Mouse (Mus musculus) midbrain, postnatal 0 days (tissue): ENCODE data around the gene Izumo1. TPM values are rescaled to one million over a fixed set of nuclear protein-coding genes. Genes with fewer than 3 reads are reported as not detected.

Experiments
- ATAC-seq: fragments of 200-750 bp; cut with Nextera tagmentation; 2 replicates; pipeline ENCODE4 v1.8.0; 2017; ENCODE audit warnings: moderate number of reproducible peaks, mild to moderate bottlenecking, moderate TSS enrichment, moderate library complexity; ENCODE audit not compliant: low FRiP score
- DNase-seq: peaks from one replicate; pipeline ENCODE4 v3.0.0-alpha.2; 2015; ENCODE audit warnings: low spot score
- H3K27ac ChIP-seq: fragments of 300-500 bp; sonication (generic); 2 replicates; pipeline ENCODE4 v1.5.1; 2014; ENCODE audit warnings: low read depth, mild to moderate bottlenecking, low read length, mixed read lengths
- H3K27me3 ChIP-seq: fragments of 300-500 bp; sonication (generic); 2 replicates; pipeline ENCODE4 v1.6.1; 2014; ENCODE audit warnings: low read length, control low read depth, mixed read lengths; ENCODE audit not compliant: insufficient read depth
- H3K36me3 ChIP-seq: fragments of 300-500 bp; sonication (generic); 2 replicates; pipeline ENCODE4 v1.6.1; 2014; ENCODE audit warnings: low read length, control low read depth, mixed read lengths; ENCODE audit not compliant: insufficient read depth
- H3K4me1 ChIP-seq: fragments of 300-500 bp; sonication (generic); 2 replicates; pipeline ENCODE4 v1.6.1; 2014; ENCODE audit warnings: mild to moderate bottlenecking, control low read depth, antibody characterized with exemption, low read length, mixed read lengths; ENCODE audit not compliant: insufficient read depth
- H3K4me2 ChIP-seq: fragments of 300-500 bp; sonication (generic); 2 replicates; pipeline ENCODE4 v1.6.1; 2014; ENCODE audit warnings: low read depth, mild to moderate bottlenecking, low read length, mixed read lengths; ENCODE audit not compliant: poor library complexity, severe bottlenecking
- H3K4me3 ChIP-seq: fragments of 300-500 bp; sonication (generic); 2 replicates; pipeline ENCODE4 v1.5.1; 2014; ENCODE audit warnings: low read depth, mild to moderate bottlenecking, low read length, moderate library complexity
- H3K9ac ChIP-seq: fragments of 300-500 bp; sonication (generic); replicated peaks from 2 replicates; pipeline ENCODE4 v1.6.1; 2014; ENCODE audit warnings: mild to moderate bottlenecking, low read length, moderate library complexity, mixed read lengths; ENCODE audit not compliant: poor library complexity, severe bottlenecking
- H3K9me3 ChIP-seq: fragments of 300-500 bp; sonication (generic); 2 replicates; pipeline ENCODE4 v1.6.1; 2016; ENCODE audit warnings: low read length, control low read depth
- CTCF ChIP-seq: IDR thresholded peaks from 2 replicates; pipeline ENCODE4 v1.5.1; 2016; ENCODE audit warnings: antibody characterized with exemption, mild to moderate bottlenecking
- WGBS: fragments of 180-500 bp; shearing (Covaris S2); extraction: QIAGEN DNeasy Blood & Tissue Kit; methylation state at CpG from one replicate; pipeline ENCODE4 v1.1.7; 2014; 5-methylcytosine and 5-hydroxymethylcytosine counted together
- polyA plus RNA-seq: library from polyadenylated mRNA; unstranded; fragments of >200 nt; fragmentation: Nextera tagmentation; extraction: Ambion mirVana; gene quantifications from 2 replicates; pipeline ENCODE4 v1.2.1, GENCODE M21; 2015
- total RNA-seq: library from RNA; depleted of rRNA; stranded (reverse); fragments of >200 nt; gene quantifications from 2 replicates; pipeline ENCODE4 v1.2.3, GENCODE M21; 2014; rRNA removed

The Izumo1 gene
- total and polyA plus RNA-seq, 2 experiments from 2014 or later, result 0.11 TPM; not detected in 1

GRCm38 (mm10) chr7:45665303-45666138 is 43.9 kb downstream of the Izumo1 start:
- no peaks in the 10 kb centered on the region for H3K4me1 ChIP-seq
- H3K27me3 ChIP-seq, result no peaks in the 10 kb centered on the region
- H3K4me3 ChIP-seq, result no peak overlapping the region
- H3K27ac ChIP-seq, result no peak overlapping the region
- no peak overlapping the region for H3K4me2 ChIP-seq
- WGBS, result 61% methylated on average over 13 of the region's 13 CpGs
- TF ChIP-seq CTCF, result no peak
- H3K36me3 ChIP-seq, result no peaks in the 10 kb centered on the region
- H3K9me3 ChIP-seq, result no peaks in the 10 kb centered on the region
- no peak for ATAC-seq
- no peak for DNase-seq
- no peak overlapping the region for H3K9ac ChIP-seq

- H3K4me3 ChIP-seq, result no peak within 1 kb of the TSS
- H3K4me2 ChIP-seq, result no peak within 1 kb of the TSS
- no peak for ATAC-seq
- no peaks in the 10 kb centered on the region for H3K4me1 ChIP-seq
- whole genome bisulfite sequencing, result 84% methylated on average over 7 of the region's 7 CpGs
- DNase-seq, result no peak
- no peak within 1 kb of the TSS for H3K9ac ChIP-seq
- no peak for TF ChIP-seq CTCF
- no peaks in the 10 kb centered on the region for H3K27me3 ChIP-seq
- H3K36me3 ChIP-seq, result no peaks in the 10 kb centered on the region
- no peaks in the 10 kb centered on the region for H3K9me3 ChIP-seq
- no peak within 1 kb of the TSS for H3K27ac ChIP-seq
These were observed 44.5 kb downstream of the Izumo1 start, which contains the start of gene Fut2 for GRCm38 (mm10) chr7:45666161-45666560. Fut2 (minus strand) TSS chr7:45666394.

- no peaks in the 10 kb centered on the region for H3K27me3 ChIP-seq
- no peak overlapping the region for H3K27ac ChIP-seq
- DNase-seq, result peak; percentile 42
- no peak for TF ChIP-seq CTCF
- no peak for ATAC-seq
- no peak overlapping the region for H3K9ac ChIP-seq
- no peak overlapping the region for H3K4me3 ChIP-seq
- H3K4me2 ChIP-seq, result no peak overlapping the region
- H3K36me3 ChIP-seq, result no peaks in the 10 kb centered on the region
- H3K4me1 ChIP-seq, result no peaks in the 10 kb centered on the region
- no peaks in the 10 kb centered on the region for H3K9me3 ChIP-seq
- WGBS, result 64% methylated on average over 14 of the region's 14 CpGs
These were observed 46.1 kb downstream of the Izumo1 start for GRCm38 (mm10) chr7:45667761-45668160.

GRCm38 (mm10) chr7:45668921-45669320 is 47.3 kb downstream of the Izumo1 start:
- DNase-seq, result no peak
- ATAC-seq, result no peak

GRCm38 (mm10) chr7:45677627-45678295 is 56.1 kb downstream of the Izumo1 start:
- Histone ChIP-seq H3K4me2 (no peak overlapping the region), H3K9ac (no peak overlapping the region), H3K4me3 (no peak overlapping the region), H3K4me1 (no peaks in the 10 kb centered on the region), H3K27me3 (no peaks in the 10 kb centered on the region), H3K27ac (no peak overlapping the region), H3K36me3 (no peaks in the 10 kb centered on the region), H3K9me3 (no peaks in the 10 kb centered on the region)
- DNase-seq (no peak), ATAC-seq (no peak)
- WGBS, result 76% methylated on average over 7 of the region's 7 CpGs
- TF ChIP-seq CTCF, result no peak

More at GRCm38 (mm10) chr7:45668921-45669320, 47.3 kb downstream of the Izumo1 start:
- Histone ChIP-seq H3K27ac (no peak overlapping the region), H3K9me3 (no peaks in the 10 kb centered on the region), H3K4me1 (no peaks in the 10 kb centered on the region), H3K9ac (no peak overlapping the region), H3K27me3 (no peaks in the 10 kb centered on the region), H3K4me3 (no peak overlapping the region), H3K4me2 (no peak overlapping the region), H3K36me3 (no peaks in the 10 kb centered on the region)
- peak; percentile 24; the same call in 1 of the 2 replicates for TF ChIP-seq CTCF
- WGBS, result 97% methylated on average over 9 of the region's 9 CpGs

Other genes starting within 250 kb of the Izumo1 start
Only the 30 nearest of the 34 such genes appear.
- gene Lhb, start 201.0 kb upstream of the Izumo1 start, total RNA-seq, result 1.8 TPM in 1 of 2 replicates, not detected in the other
- gene Lhb, start 201.0 kb upstream of the Izumo1 start, polyA plus RNA-seq, result 0.32 and 0.70 TPM in 2 replicates
- 11.5 and 19.7 TPM in 2 replicates for gene Gys1, start 187.0 kb upstream of the Izumo1 start, total RNA-seq
- gene Gys1, start 187.0 kb upstream of the Izumo1 start, polyA plus RNA-seq, result 12.0 and 12.2 TPM in 2 replicates
- 129 and 146 TPM in 2 replicates for gene Ruvbl2, start 183.7 kb upstream of the Izumo1 start, total RNA-seq
- 80.5 and 90.8 TPM in 2 replicates for gene Ruvbl2, start 183.7 kb upstream of the Izumo1 start, polyA plus RNA-seq
- gene Ftl1, start 161.9 kb upstream of the Izumo1 start, total RNA-seq, result 2,165 and 2,428 TPM in 2 replicates
- 4,797 and 5,109 TPM in 2 replicates for gene Ftl1, start 161.9 kb upstream of the Izumo1 start, polyA plus RNA-seq
- gene Bax, start 154.9 kb upstream of the Izumo1 start, total RNA-seq, result 119 and 144 TPM in 2 replicates
- gene Bax, start 154.9 kb upstream of the Izumo1 start, polyA plus RNA-seq, result 254 and 258 TPM in 2 replicates
- gene Tulp2, start 139.9 kb upstream of the Izumo1 start, total RNA-seq, result not detected in 2 replicates
- gene Tulp2, start 139.9 kb upstream of the Izumo1 start, polyA plus RNA-seq, result 0.37 and 0.67 TPM in 2 replicates
- gene Gm45808, start 135.0 kb upstream of the Izumo1 start, total RNA-seq, result 0.52 and 1.6 TPM in 2 replicates
- not detected in 2 replicates for gene Gm45808, start 135.0 kb upstream of the Izumo1 start, polyA plus RNA-seq
- gene Dhdh, start 133.0 kb upstream of the Izumo1 start, total RNA-seq, result 4.3 TPM in 2 replicates
- gene Dhdh, start 133.0 kb upstream of the Izumo1 start, polyA plus RNA-seq, result 5.5 and 6.1 TPM in 2 replicates
- 92.2 and 137 TPM in 2 replicates for gene Nucb1, start 111.4 kb upstream of the Izumo1 start, total RNA-seq
- 137 and 144 TPM in 2 replicates for gene Nucb1, start 111.4 kb upstream of the Izumo1 start, polyA plus RNA-seq
- gene Ppp1r15a, start 95.5 kb upstream of the Izumo1 start, total RNA-seq, result 17.2 and 17.4 TPM in 2 replicates
- 18.7 and 18.8 TPM in 2 replicates for gene Ppp1r15a, start 95.5 kb upstream of the Izumo1 start, polyA plus RNA-seq
- gene Plekha4, start 95.5 kb upstream of the Izumo1 start, total RNA-seq, result 2.0 and 2.1 TPM in 2 replicates
- gene Plekha4, start 95.5 kb upstream of the Izumo1 start, polyA plus RNA-seq, result 1.2 and 1.6 TPM in 2 replicates
- not detected in 2 replicates for gene Hsd17b14, start 66.9 kb upstream of the Izumo1 start, total RNA-seq
- 0.15 and 0.20 TPM in 2 replicates for gene Hsd17b14, start 66.9 kb upstream of the Izumo1 start, polyA plus RNA-seq
- 12.4 and 14.9 TPM in 2 replicates for gene Bcat2, start 51.7 kb upstream of the Izumo1 start, total RNA-seq
- gene Bcat2, start 51.7 kb upstream of the Izumo1 start, polyA plus RNA-seq, result 18.3 and 19.3 TPM in 2 replicates
- not detected in 2 replicates for gene Fgf21, start 6.3 kb upstream of the Izumo1 start, total RNA-seq
- gene Fgf21, start 6.3 kb upstream of the Izumo1 start, polyA plus RNA-seq, result not detected in 2 replicates
- not detected in 2 replicates for gene Fut1, start 4.5 kb upstream of the Izumo1 start, total RNA-seq
- gene Fut1, start 4.5 kb upstream of the Izumo1 start, polyA plus RNA-seq, result not detected in 2 replicates
- 36.0 and 38.5 TPM in 2 replicates for gene Rasip1, start 5.7 kb downstream of the Izumo1 start, total RNA-seq
- 24.0 and 25.1 TPM in 2 replicates for gene Rasip1, start 5.7 kb downstream of the Izumo1 start, polyA plus RNA-seq
- gene Mamstr, start 18.2 kb downstream of the Izumo1 start, total RNA-seq, result 2.7 and 3.3 TPM in 2 replicates
- gene Mamstr, start 18.2 kb downstream of the Izumo1 start, polyA plus RNA-seq, result 2.8 and 3.0 TPM in 2 replicates
- 0.99 TPM in 1 of 2 replicates, not detected in the other for gene Fut2, start 44.6 kb downstream of the Izumo1 start, total RNA-seq
- gene Fut2, start 44.6 kb downstream of the Izumo1 start, polyA plus RNA-seq, result 0.27 and 0.29 TPM in 2 replicates
- gene Ntn5, start 62.2 kb downstream of the Izumo1 start, total RNA-seq, result 1.3 and 1.4 TPM in 2 replicates
- gene Ntn5, start 62.2 kb downstream of the Izumo1 start, polyA plus RNA-seq, result 0.37 and 0.73 TPM in 2 replicates
- 0.28 and 1.0 TPM in 2 replicates for gene Sec1, start 72.6 kb downstream of the Izumo1 start, total RNA-seq
- gene Sec1, start 72.6 kb downstream of the Izumo1 start, polyA plus RNA-seq, result 0.37 and 0.79 TPM in 2 replicates
- gene Car11, start 78.0 kb downstream of the Izumo1 start, total RNA-seq, result 118 and 130 TPM in 2 replicates
- 107 and 114 TPM in 2 replicates for gene Car11, start 78.0 kb downstream of the Izumo1 start, polyA plus RNA-seq
- 8.4 and 9.6 TPM in 2 replicates for gene Dbp, start 83.3 kb downstream of the Izumo1 start, total RNA-seq
- gene Dbp, start 83.3 kb downstream of the Izumo1 start, polyA plus RNA-seq, result 4.6 and 4.8 TPM in 2 replicates
- gene Rpl18, start 93.6 kb downstream of the Izumo1 start, total RNA-seq, result 801 and 989 TPM in 2 replicates
- 473 and 492 TPM in 2 replicates for gene Rpl18, start 93.6 kb downstream of the Izumo1 start, polyA plus RNA-seq
- gene Sphk2, start 96.2 kb downstream of the Izumo1 start, total RNA-seq, result 22.4 and 23.5 TPM in 2 replicates
- 15.8 and 18.1 TPM in 2 replicates for gene Sphk2, start 96.2 kb downstream of the Izumo1 start, polyA plus RNA-seq
- 0.14 TPM in 1 of 2 replicates, not detected in the other for gene Fam83e, start 99.4 kb downstream of the Izumo1 start, total RNA-seq
- gene Fam83e, start 99.4 kb downstream of the Izumo1 start, polyA plus RNA-seq, result 0.16 and 0.25 TPM in 2 replicates
- gene Spaca4, start 104.0 kb downstream of the Izumo1 start, total RNA-seq, result not detected in 2 replicates
- not detected in 2 replicates for gene Spaca4, start 104.0 kb downstream of the Izumo1 start, polyA plus RNA-seq
- 170 and 172 TPM in 2 replicates for gene Lmtk3, start 161.9 kb downstream of the Izumo1 start, total RNA-seq
- gene Lmtk3, start 161.9 kb downstream of the Izumo1 start, polyA plus RNA-seq, result 13.7 and 19.1 TPM in 2 replicates
- 5.0 and 5.1 TPM in 2 replicates for gene Sult2b1, start 162.9 kb downstream of the Izumo1 start, total RNA-seq
- 5.6 and 6.1 TPM in 2 replicates for gene Sult2b1, start 162.9 kb downstream of the Izumo1 start, polyA plus RNA-seq
- 210 and 223 TPM in 2 replicates for gene Cyth2, start 192.8 kb downstream of the Izumo1 start, total RNA-seq
- 219 and 236 TPM in 2 replicates for gene Cyth2, start 192.8 kb downstream of the Izumo1 start, polyA plus RNA-seq
- 0.71 and 2.1 TPM in 2 replicates for gene Kcnj14, start 203.0 kb downstream of the Izumo1 start, total RNA-seq
- gene Kcnj14, start 203.0 kb downstream of the Izumo1 start, polyA plus RNA-seq, result 1.5 TPM in 2 replicates